Mouse (Mus musculus) midbrain, embryonic 14.5 days (tissue): Measurements from ENCODE around the gene Gm3952. TPM values are rescaled to one million over a fixed set of nuclear protein-coding genes. Genes with fewer than 3 reads are reported as not detected.
A peak's percentile ranks its signal among the peaks of the same experiment; 100 is the strongest.

Experiments
- ATAC-seq: fragments of 200-750 bp; cut with Nextera tagmentation; 2 replicates; pipeline ENCODE4 v1.8.0; 2017; ENCODE audit warnings: moderate number of reproducible peaks, moderate library complexity; ENCODE audit not compliant: low FRiP score, low TSS enrichment
- DNase-seq: peaks from one replicate; pipeline ENCODE4 v3.0.0-alpha.2; 2015
- H3K27ac ChIP-seq: fragments of 300-500 bp; sonication (generic); replicated peaks from 2 replicates; pipeline ENCODE4 v1.5.1; 2014; ENCODE audit warnings: mild to moderate bottlenecking, low read depth, low read length, moderate library complexity
- H3K27me3 ChIP-seq: fragments of 300-500 bp; sonication (generic); 2 replicates; pipeline ENCODE4 v1.6.1; 2014; ENCODE audit warnings: low read length, control low read depth, mixed read lengths; ENCODE audit not compliant: control insufficient read depth, insufficient read depth
- H3K36me3 ChIP-seq: fragments of 300-500 bp; sonication (generic); 2 replicates; pipeline ENCODE4 v1.6.1; 2014; ENCODE audit warnings: low read length, control low read depth; ENCODE audit not compliant: control insufficient read depth, insufficient read depth
- H3K4me1 ChIP-seq: fragments of 300-500 bp; sonication (generic); 2 replicates; pipeline ENCODE4 v1.6.1; 2014; ENCODE audit warnings: mild to moderate bottlenecking, antibody characterized with exemption, low read length, control low read depth; ENCODE audit not compliant: control insufficient read depth, insufficient read depth
- H3K4me2 ChIP-seq: fragments of 300-500 bp; sonication (generic); 2 replicates; pipeline ENCODE4 v1.6.1; 2014; ENCODE audit warnings: mild to moderate bottlenecking, low read length, moderate library complexity
- H3K4me3 ChIP-seq: fragments of 300-500 bp; sonication (generic); replicated peaks from 2 replicates; pipeline ENCODE4 v1.5.1; 2014; ENCODE audit warnings: low read depth, low read length
- H3K9ac ChIP-seq: fragments of 300-500 bp; sonication (generic); replicated peaks from 2 replicates; pipeline ENCODE4 v1.6.1; 2014; ENCODE audit warnings: mild to moderate bottlenecking, low read length, moderate library complexity
- H3K9me3 ChIP-seq: fragments of 300-500 bp; sonication (generic); 2 replicates; pipeline ENCODE4 v1.6.1; 2016; ENCODE audit warnings: low read length, control low read depth, mixed read lengths; ENCODE audit not compliant: control insufficient read depth
- WGBS: fragments of 180-500 bp; shearing (Covaris S2); extraction: QIAGEN DNeasy Blood & Tissue Kit; methylation state at CpG from one replicate; pipeline ENCODE4 v1.1.7; 2014; 5-methylcytosine and 5-hydroxymethylcytosine counted together
- polyA plus RNA-seq: library from polyadenylated mRNA; unstranded; fragments of >200 nt; fragmentation: Nextera tagmentation; extraction: Ambion mirVana; gene quantifications from 2 replicates; pipeline ENCODE4 v1.2.1, GENCODE M21; 2014

The Gm3952 gene
- not detected in 2 replicates for polyA plus RNA-seq

DNA sequence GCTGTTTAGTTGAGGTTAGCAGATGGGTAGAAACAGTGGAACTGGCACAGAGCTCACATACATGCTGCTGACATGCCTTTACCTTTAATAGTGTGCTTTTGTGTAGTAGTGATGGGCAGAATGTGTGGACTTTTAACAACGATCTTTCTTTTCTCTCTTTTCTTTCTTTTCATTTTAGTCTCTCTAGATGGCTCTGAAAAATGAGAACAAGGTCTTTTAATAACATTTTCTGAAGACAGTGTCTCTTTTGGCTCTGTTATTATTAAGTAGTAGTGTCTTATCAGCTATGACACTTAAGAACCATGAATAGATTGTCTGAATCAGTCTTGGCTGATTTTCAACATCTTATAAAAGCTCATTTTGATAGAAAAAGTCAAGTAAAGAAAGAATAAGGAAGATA, at the start of gene Gm3952:
Gm3952 (minus strand) TSS at position 101 of the 400 bp plus-strand sequence.
- WGBS: 83% methylated on average over 1 of the region's 1 CpGs
- Histone ChIP-seq H3K27me3 (no peaks in the 10 kb centered on the region), H3K9me3 (no peaks in the 10 kb centered on the region), H3K9ac (no peak within 1 kb of the TSS), H3K36me3 (no peaks in the 10 kb centered on the region), H3K4me2 (no peak within 1 kb of the TSS), H3K27ac (no peak within 1 kb of the TSS), H3K4me1 (no peaks in the 10 kb centered on the region), H3K4me3 (no peak within 1 kb of the TSS)
- ATAC-seq (no peak), DNase-seq (no peak)

- Histone ChIP-seq H3K36me3 (no peaks in the 10 kb centered on the region), H3K27me3 (no peaks in the 10 kb centered on the region), H3K27ac (no peak overlapping the region), H3K4me2 (no peak overlapping the region), H3K9me3 (no peaks in the 10 kb centered on the region), H3K4me3 (no peak overlapping the region), H3K9ac (no peak overlapping the region), H3K4me1 (no peaks in the 10 kb centered on the region)
- DNase-seq: no peak
- 58% methylated on average over 5 of the region's 5 CpGs for WGBS
- ATAC-seq: no peak
These were observed 45.3 kb upstream of the Gm3952 start for GRCm38 (mm10) chr8:128843749-128844148.

GRCm38 (mm10) chr8:128812521-128812920, 14.0 kb upstream of the Gm3952 start:
- no peaks in the 10 kb centered on the region for H3K36me3 ChIP-seq
- DNase-seq (no peak), ATAC-seq (no peak)
- no peaks in the 10 kb centered on the region for H3K4me1 ChIP-seq
- H3K9ac ChIP-seq: no peak overlapping the region
- no peaks in the 10 kb centered on the region for H3K27me3 ChIP-seq
- no peaks in the 10 kb centered on the region for H3K9me3 ChIP-seq
- H3K27ac ChIP-seq: no peak overlapping the region
- H3K4me2 ChIP-seq: no peak overlapping the region
- H3K4me3 ChIP-seq: no peak overlapping the region
- 88% methylated on average over 4 of the region's 4 CpGs for WGBS

GRCm38 (mm10) chr8:128735692-128736091, 62.8 kb downstream of the Gm3952 start:
- 100% methylated on average over 3 of the region's 3 CpGs for WGBS
- no peaks in the 10 kb centered on the region for H3K9me3 ChIP-seq
- no peak overlapping the region for H3K4me3 ChIP-seq
- H3K4me2 ChIP-seq: no peak overlapping the region
- H3K27ac ChIP-seq: no peak overlapping the region
- H3K27me3 ChIP-seq: no peaks in the 10 kb centered on the region
- peaks cover 42% of the 10 kb centered on the region for H3K36me3 ChIP-seq
- no peak overlapping the region for H3K9ac ChIP-seq
- H3K4me1 ChIP-seq: no peaks in the 10 kb centered on the region; the same call in 1 of the 2 replicates
- no peak for ATAC-seq
- no peak for DNase-seq

DNA sequence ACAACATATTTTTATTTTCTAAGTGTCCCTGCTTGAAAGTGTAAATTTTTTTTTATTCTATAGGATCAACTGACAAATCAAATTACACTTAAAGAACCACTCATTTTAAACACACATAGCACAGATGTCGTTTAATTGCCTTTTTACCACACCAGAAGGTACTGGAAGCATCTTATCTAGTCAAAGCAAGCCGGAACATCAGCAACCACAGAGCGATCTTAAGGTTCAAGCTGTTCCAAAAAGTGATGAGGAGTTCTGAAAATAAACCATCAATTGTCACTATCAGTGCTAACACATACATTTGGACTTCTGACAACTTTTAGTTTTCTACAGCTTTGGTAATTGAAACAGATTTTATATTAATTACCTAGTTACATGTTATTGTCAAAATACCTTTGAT, 64.4 kb downstream of the Gm3952 start:
- Histone ChIP-seq H3K27me3 (no peaks in the 10 kb centered on the region), H3K36me3 (peaks cover 46% of the 10 kb centered on the region), H3K9me3 (no peaks in the 10 kb centered on the region), H3K4me1 (no peaks in the 10 kb centered on the region; the same call in 1 of the 2 replicates), H3K4me2 (no peak overlapping the region), H3K27ac (no peak overlapping the region), H3K9ac (no peak overlapping the region), H3K4me3 (no peak overlapping the region)
- ATAC-seq: no peak
- 97% methylated on average over 3 of the region's 3 CpGs for WGBS
- no peak for DNase-seq

- DNase-seq: peak; percentile 67
- 4% methylated on average over 2 of the region's 2 CpGs for WGBS
- ATAC-seq: peak; percentile 86; the same call in 1 of the 2 replicates
- no peak overlapping the region for H3K4me2 ChIP-seq
- H3K27ac ChIP-seq: peak overlapping the region; percentile 46; the same call in 1 of the 2 replicates
- H3K9ac ChIP-seq: no peak overlapping the region
- peaks cover 45% of the 10 kb centered on the region for H3K36me3 ChIP-seq
- H3K4me3 ChIP-seq: no peak overlapping the region
- no peaks in the 10 kb centered on the region for H3K27me3 ChIP-seq
- no peaks in the 10 kb centered on the region; the same call in 1 of the 2 replicates for H3K4me1 ChIP-seq
- no peaks in the 10 kb centered on the region for H3K9me3 ChIP-seq
These were observed 66.2 kb downstream of the Gm3952 start for GRCm38 (mm10) chr8:128732254-128732653.

GRCm38 (mm10) chr8:128727213-128727612, 71.3 kb downstream of the Gm3952 start:
- Histone ChIP-seq H3K36me3 (peaks cover 50% of the 10 kb centered on the region), H3K27ac (no peak overlapping the region; the same call in 1 of the 2 replicates), H3K4me2 (no peak overlapping the region), H3K4me3 (no peak overlapping the region), H3K4me1 (no peaks in the 10 kb centered on the region; the same call in 1 of the 2 replicates), H3K27me3 (no peaks in the 10 kb centered on the region), H3K9ac (no peak overlapping the region), H3K9me3 (no peaks in the 10 kb centered on the region)
- WGBS: 32% methylated on average over 1 of the region's 1 CpGs
- DNase-seq: peak; percentile 53
- peak; percentile 57; the same call in 1 of the 2 replicates for ATAC-seq

DNA sequence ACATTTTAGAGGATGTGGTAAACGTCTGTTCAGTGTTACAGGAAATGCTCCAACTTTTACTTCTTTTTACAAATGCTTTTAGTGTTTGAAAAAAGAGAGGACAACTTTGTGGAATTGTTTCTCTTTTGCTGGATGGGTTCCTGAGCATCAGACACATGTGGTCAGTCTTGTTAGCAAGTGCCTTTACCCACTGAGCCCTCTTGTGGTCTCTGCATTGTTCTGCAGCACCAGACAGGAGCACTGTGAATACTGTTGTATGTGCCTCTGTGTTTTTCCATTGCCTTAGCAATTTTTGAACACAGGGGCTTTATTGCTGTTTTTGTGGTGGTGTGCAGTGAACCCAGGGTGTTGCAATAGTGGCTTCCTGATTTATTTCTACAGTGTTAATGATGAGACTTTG, 73.7 kb downstream of the Gm3952 start:
- WGBS: 54% methylated on average over 1 of the region's 1 CpGs
- ATAC-seq: no peak
- DNase-seq: peak; percentile 77

DNA sequence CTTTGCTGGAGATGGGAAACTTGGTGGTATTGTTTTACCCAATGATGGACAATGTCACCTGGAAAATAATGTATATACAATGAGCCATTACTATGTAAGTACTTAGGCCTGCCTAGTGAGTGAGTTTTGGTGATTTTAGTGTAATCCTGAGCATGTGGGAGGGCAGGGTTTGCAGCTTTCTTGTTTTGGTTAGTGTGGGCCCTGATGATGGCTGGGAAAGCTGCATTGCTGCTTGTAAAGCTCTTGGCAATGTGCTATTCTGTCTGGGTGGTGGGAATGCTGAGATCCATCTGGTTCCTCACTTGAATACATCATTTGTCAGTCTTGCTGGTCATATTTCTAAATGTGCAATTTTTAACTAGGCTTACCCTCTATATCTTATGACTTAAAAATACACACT, 82.3 kb downstream of the Gm3952 start:
- DNase-seq: no peak
- no peaks in the 10 kb centered on the region for H3K4me1 ChIP-seq
- no peaks in the 10 kb centered on the region for H3K9me3 ChIP-seq
- H3K4me3 ChIP-seq: no peak overlapping the region
- H3K36me3 ChIP-seq: peaks cover 72% of the 10 kb centered on the region
- no peaks in the 10 kb centered on the region for H3K27me3 ChIP-seq
- H3K9ac ChIP-seq: no peak overlapping the region
- H3K27ac ChIP-seq: no peak overlapping the region
- no peak overlapping the region for H3K4me2 ChIP-seq
- ATAC-seq: no peak

More for the DNA sequence above, 73.7 kb downstream of the Gm3952 start:
- Histone ChIP-seq H3K4me2 (no peak overlapping the region), H3K9me3 (no peaks in the 10 kb centered on the region), H3K27ac (no peak overlapping the region), H3K4me1 (no peaks in the 10 kb centered on the region), H3K9ac (no peak overlapping the region), H3K36me3 (peaks cover 53% of the 10 kb centered on the region), H3K27me3 (no peaks in the 10 kb centered on the region), H3K4me3 (no peak overlapping the region)
